Mouse (Mus musculus): Measurements from ENCODE around the gene Lasp1.
"Not testable (repeated sequence)": the region's sequence is repeated elsewhere in the genome, so short reads cannot be mapped to it uniquely, and the experiment has no call there.

Gene Lasp1

GRCm38 (mm10) chr11:97798782-97799145 is at the start of gene Lasp1:
Gene Lasp1 (plus strand): TSS chr11:97799000.
- DNase-seq (ENCODE audit: low spot score), result peak; percentile 92

- DNase-seq (ENCODE audit: low spot score), result no peak
These were observed 45.5 kb upstream of the Lasp1 start for GRCm38 (mm10) chr11:97753277-97753676.

- DNase-seq (ENCODE audit: low spot score), result no peak
These were observed 40.7 kb upstream of the Lasp1 start for GRCm38 (mm10) chr11:97758125-97758524.

- no peak for DNase-seq (ENCODE audit: low spot score)
These were observed 39.9 kb upstream of the Lasp1 start for GRCm38 (mm10) chr11:97758942-97759341.

GRCm38 (mm10) chr11:97761638-97762037 is 37.2 kb upstream of the Lasp1 start:
- DNase-seq (ENCODE audit: low spot score), result no peak

GRCm38 (mm10) chr11:97766154-97766881 is 32.5 kb upstream of the Lasp1 start, which contains the start of gene Cwc25:
Gene Cwc25 (minus strand): TSS chr11:97766556.
- peak; percentile 99 for DNase-seq (ENCODE audit: low spot score)

GRCm38 (mm10) chr11:97769704-97770103 is 29.1 kb upstream of the Lasp1 start:
- no peak for DNase-seq (ENCODE audit: low spot score)

GRCm38 (mm10) chr11:97771410-97771809 is 27.4 kb upstream of the Lasp1 start:
- no peak for DNase-seq (ENCODE audit: low spot score)

GRCm38 (mm10) chr11:97775186-97775585 is 23.6 kb upstream of the Lasp1 start:
- DNase-seq (ENCODE audit: low spot score), result no peak

- peak; percentile 37 for DNase-seq (ENCODE audit: low spot score)
These were observed 22.8 kb upstream of the Lasp1 start, which contains the start of gene 1700001P01Rik for GRCm38 (mm10) chr11:97775808-97776496. Gene 1700001P01Rik (minus strand): TSS chr11:97775918.

- no peak for DNase-seq (ENCODE audit: low spot score)
These were observed 22.2 kb upstream of the Lasp1 start for GRCm38 (mm10) chr11:97776497-97777128.

- DNase-seq (ENCODE audit: low spot score), result peak; percentile 47
These were observed 21.7 kb upstream of the Lasp1 start for GRCm38 (mm10) chr11:97777129-97777529.

GRCm38 (mm10) chr11:97778918-97779317 is 19.9 kb upstream of the Lasp1 start:
- DNase-seq (ENCODE audit: low spot score), result no peak

- no peak for DNase-seq (ENCODE audit: low spot score)
These were observed 18.7 kb upstream of the Lasp1 start for GRCm38 (mm10) chr11:97779968-97780701.

GRCm38 (mm10) chr11:97781478-97781831 is 17.3 kb upstream of the Lasp1 start:
- DNase-seq (ENCODE audit: low spot score), result no peak

GRCm38 (mm10) chr11:97781832-97782563 is 16.8 kb upstream of the Lasp1 start, which contains the start of gene Rpl23:
Gene Rpl23 (minus strand): TSS chr11:97782437.
- DNase-seq (ENCODE audit: low spot score), result peak; percentile 99

GRCm38 (mm10) chr11:97782564-97782895 is 16.3 kb upstream of the Lasp1 start:
- DNase-seq (ENCODE audit: low spot score), result no peak

GRCm38 (mm10) chr11:97787961-97788360 is 10.8 kb upstream of the Lasp1 start:
- DNase-seq (ENCODE audit: low spot score), result no peak

- no peak for DNase-seq (ENCODE audit: low spot score)
These were observed 9.1 kb upstream of the Lasp1 start for GRCm38 (mm10) chr11:97789727-97790126.

- not testable (repeated sequence) for DNase-seq (ENCODE audit: low spot score)
These were observed 7.9 kb upstream of the Lasp1 start for GRCm38 (mm10) chr11:97790778-97791438.

- peak; percentile 63 for DNase-seq (ENCODE audit: low spot score)
These were observed 5.6 kb upstream of the Lasp1 start for GRCm38 (mm10) chr11:97793165-97793564.

Data from embryo, embryonic 10 days (tissue).